Mouse (Mus musculus): Measurements from ENCODE around the gene Ankrd6. TPM values are rescaled to one million over a fixed set of nuclear protein-coding genes. Genes with fewer than 3 reads are reported as not detected.

Ankrd6 gene
- total and polyA plus RNA-seq, 3 experiments: 0.61 to 5.9 (median 3.9) TPM

- DNase-seq (ENCODE audit: low spot score) (no peak), ATAC-seq (ENCODE audit: extremely low read depth, insufficient number of reproducible peaks, low FRiP score, poor library complexity, severe bottlenecking) (no peak)
- Histone ChIP-seq H3K36me3 (replicated peaks) (no peaks in the 10 kb centered on the region), H3K9me3 (replicated peaks) (no peaks in the 10 kb centered on the region), H3K4me1 (ENCODE audit: insufficient read depth, low read depth, low read length) (peaks cover 19% of the 10 kb centered on the region), H3K27me3 (ENCODE audit: insufficient read depth, low read length) (peaks cover 15% of the 10 kb centered on the region), H3K4me3 (ENCODE audit: low read depth, low read length) (no peak overlapping the region)
- TF ChIP-seq CTCF (IDR thresholded peaks at IDR 0.05; ENCODE audit: low read depth, low read length) (no peak), GATA2 (IDR thresholded peaks at IDR 0.05; ENCODE audit: borderline replicate concordance, low read depth, low read length) (no peak), TAL1 (conservative IDR thresholded peaks at IDR 0.05; ENCODE audit: low read depth, low read length) (no peak)
These were observed 34.7 kb downstream of the Ankrd6 start for GRCm38 (mm10) chr4:32915928-32916327.

GRCm38 (mm10) chr4:32909996-32910395, 40.6 kb downstream of the Ankrd6 start:
- DNase-seq (ENCODE audit: low spot score): no peak
- Histone ChIP-seq H3K36me3 (replicated peaks) (no peaks in the 10 kb centered on the region), H3K4me1 (ENCODE audit: insufficient read depth, low read depth, low read length) (peaks cover 55% of the 10 kb centered on the region)

GRCm38 (mm10) chr4:32909241-32909979, 41.2 kb downstream of the Ankrd6 start:
- Histone ChIP-seq H3K27me3 (ENCODE audit: insufficient read depth, low read length) (peaks cover 3% of the 10 kb centered on the region; the same call in 1 of the 2 replicates), H3K36me3 (replicated peaks) (no peaks in the 10 kb centered on the region), H3K4me3 (ENCODE audit: low read depth, low read length) (peak overlapping the region; percentile 30; the same call in 1 of the 2 replicates), H3K9me3 (replicated peaks) (no peaks in the 10 kb centered on the region), H3K4me1 (ENCODE audit: insufficient read depth, low read depth, low read length) (peaks cover 53% of the 10 kb centered on the region)
- DNase-seq (ENCODE audit: low spot score) (peak; percentile 67), ATAC-seq (ENCODE audit: extremely low read depth, insufficient number of reproducible peaks, low FRiP score, poor library complexity, severe bottlenecking) (peak; percentile 100)
- TF ChIP-seq GATA2 (IDR thresholded peaks at IDR 0.05; ENCODE audit: borderline replicate concordance, low read depth, low read length) (no peak), TAL1 (conservative IDR thresholded peaks at IDR 0.05; ENCODE audit: low read depth, low read length) (peak; percentile 81), GATA1 (IDR thresholded peaks at IDR 0.05; ENCODE audit: borderline replicate concordance, low read length) (no peak), POLR2AphosphoS5 (IDR thresholded peaks at IDR 0.05; ENCODE audit: insufficient replicate concordance, low read depth, low read length) (no peak)

More at GRCm38 (mm10) chr4:32909996-32910395, 40.6 kb downstream of the Ankrd6 start:
- no peak for ATAC-seq (ENCODE audit: extremely low read depth, insufficient number of reproducible peaks, low FRiP score, poor library complexity, severe bottlenecking)
- no peak for TF ChIP-seq TAL1 (conservative IDR thresholded peaks at IDR 0.05; ENCODE audit: low read depth, low read length)
- no peak for TF ChIP-seq GATA1 (IDR thresholded peaks at IDR 0.05; ENCODE audit: borderline replicate concordance, low read length)
- TF ChIP-seq CTCF (IDR thresholded peaks at IDR 0.05; ENCODE audit: low read depth, low read length): no peak
- TF ChIP-seq POLR2AphosphoS5 (IDR thresholded peaks at IDR 0.05; ENCODE audit: insufficient replicate concordance, low read depth, low read length): no peak
- TF ChIP-seq GATA2 (IDR thresholded peaks at IDR 0.05; ENCODE audit: borderline replicate concordance, low read depth, low read length): no peak
- H3K4me3 ChIP-seq (ENCODE audit: low read depth, low read length): no peak overlapping the region; the same call in 1 of the 2 replicates
- no peaks in the 10 kb centered on the region for H3K27me3 ChIP-seq (ENCODE audit: insufficient read depth, low read length)
- H3K9me3 ChIP-seq (replicated peaks): no peaks in the 10 kb centered on the region

DNA sequence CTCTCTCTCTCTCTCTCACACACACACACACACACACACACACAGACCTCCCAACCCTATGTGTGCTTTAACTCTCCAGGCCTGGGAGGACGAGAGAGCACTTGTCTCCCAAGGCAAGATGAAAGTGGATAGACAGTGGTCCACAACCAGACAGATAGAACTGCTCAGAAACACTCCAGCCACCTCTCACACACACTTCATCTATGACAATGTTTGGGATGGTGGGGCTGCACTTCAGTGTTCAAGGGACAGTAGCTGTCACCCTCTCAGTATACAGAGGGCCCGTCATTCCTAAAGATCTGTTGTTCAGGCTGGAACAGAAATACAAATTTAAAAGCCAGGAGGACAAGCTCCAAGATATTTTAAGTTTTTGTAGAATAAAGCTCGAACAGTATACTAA, 43.0 kb downstream of the Ankrd6 start:
- ATAC-seq (ENCODE audit: extremely low read depth, insufficient number of reproducible peaks, low FRiP score, poor library complexity, severe bottlenecking) (no peak), DNase-seq (ENCODE audit: low spot score) (no peak)
- Histone ChIP-seq H3K9me3 (replicated peaks) (no peaks in the 10 kb centered on the region), H3K4me3 (ENCODE audit: low read depth, low read length) (no peak overlapping the region), H3K4me1 (ENCODE audit: insufficient read depth, low read depth, low read length) (peaks cover 54% of the 10 kb centered on the region), H3K36me3 (replicated peaks) (no peaks in the 10 kb centered on the region), H3K27me3 (ENCODE audit: insufficient read depth, low read length) (peaks cover 3% of the 10 kb centered on the region; the same call in 1 of the 2 replicates)
- no peak for TF ChIP-seq POLR2AphosphoS5 (IDR thresholded peaks at IDR 0.05; ENCODE audit: insufficient replicate concordance, low read depth, low read length)
- TF ChIP-seq TAL1 (conservative IDR thresholded peaks at IDR 0.05; ENCODE audit: low read depth, low read length): no peak
- TF ChIP-seq GATA1 (IDR thresholded peaks at IDR 0.05; ENCODE audit: borderline replicate concordance, low read length): no peak
- no peak for TF ChIP-seq GATA2 (IDR thresholded peaks at IDR 0.05; ENCODE audit: borderline replicate concordance, low read depth, low read length)
- no peak for TF ChIP-seq CTCF (IDR thresholded peaks at IDR 0.05; ENCODE audit: low read depth, low read length)

DNA sequence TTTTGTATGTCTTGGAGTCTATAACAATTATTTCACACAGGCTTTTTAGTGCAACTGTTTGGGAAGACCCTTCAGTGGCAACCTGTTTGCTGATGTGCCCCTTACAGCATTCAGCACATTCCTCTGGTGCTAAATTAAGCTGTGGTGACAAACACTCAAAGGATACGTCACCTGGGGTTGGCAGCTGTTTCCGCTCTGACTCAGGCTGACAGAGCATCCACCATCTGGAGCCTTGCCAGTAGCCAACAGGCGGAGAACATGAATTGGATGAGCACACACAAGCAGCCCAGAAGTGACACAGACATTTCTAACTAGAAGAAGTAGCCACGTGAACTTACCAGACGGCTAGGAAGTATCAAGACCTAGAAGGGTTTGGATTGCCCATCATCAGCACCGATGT, 44.0 kb downstream of the Ankrd6 start:
- H3K27me3 ChIP-seq (ENCODE audit: insufficient read depth, low read length): peaks cover 3% of the 10 kb centered on the region; the same call in 1 of the 2 replicates
- H3K4me3 ChIP-seq (ENCODE audit: low read depth, low read length): no peak overlapping the region
- TF ChIP-seq GATA2 (IDR thresholded peaks at IDR 0.05; ENCODE audit: borderline replicate concordance, low read depth, low read length) (no peak), CTCF (IDR thresholded peaks at IDR 0.05; ENCODE audit: low read depth, low read length) (no peak), POLR2AphosphoS5 (IDR thresholded peaks at IDR 0.05; ENCODE audit: insufficient replicate concordance, low read depth, low read length) (no peak)
- no peaks in the 10 kb centered on the region for H3K9me3 ChIP-seq (replicated peaks)
- ATAC-seq (ENCODE audit: extremely low read depth, insufficient number of reproducible peaks, low FRiP score, poor library complexity, severe bottlenecking) (no peak), DNase-seq (ENCODE audit: low spot score) (no peak)
- H3K4me1 ChIP-seq (ENCODE audit: insufficient read depth, low read depth, low read length): peaks cover 54% of the 10 kb centered on the region
- no peaks in the 10 kb centered on the region for H3K36me3 ChIP-seq (replicated peaks)

DNA sequence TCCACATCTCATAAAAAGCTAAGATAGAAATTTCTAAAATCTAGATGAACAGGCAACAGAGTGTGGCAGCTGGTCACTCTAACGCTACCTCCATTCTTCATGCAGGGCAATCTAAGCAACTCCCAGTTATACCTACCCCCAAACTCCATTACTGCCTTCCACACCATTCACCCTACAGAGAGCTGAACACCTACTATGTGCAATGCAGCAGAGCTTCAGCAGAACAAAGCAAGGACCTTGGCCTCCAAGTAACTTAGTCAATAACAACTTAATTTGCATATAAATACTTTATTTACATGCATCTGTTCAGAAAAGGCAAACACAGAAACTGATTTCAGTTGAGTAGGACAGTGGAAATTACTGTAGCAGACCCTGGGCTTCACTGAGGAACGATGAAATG, 44.7 kb downstream of the Ankrd6 start:
- no peak for TF ChIP-seq GATA1 (IDR thresholded peaks at IDR 0.05; ENCODE audit: borderline replicate concordance, low read length)
- TF ChIP-seq POLR2AphosphoS5 (IDR thresholded peaks at IDR 0.05; ENCODE audit: insufficient replicate concordance, low read depth, low read length): no peak
- TF ChIP-seq GATA2 (IDR thresholded peaks at IDR 0.05; ENCODE audit: borderline replicate concordance, low read depth, low read length): no peak
- no peak for TF ChIP-seq TAL1 (conservative IDR thresholded peaks at IDR 0.05; ENCODE audit: low read depth, low read length)
- no peak for TF ChIP-seq CTCF (IDR thresholded peaks at IDR 0.05; ENCODE audit: low read depth, low read length)
- no peak for ATAC-seq (ENCODE audit: extremely low read depth, insufficient number of reproducible peaks, low FRiP score, poor library complexity, severe bottlenecking)
- Histone ChIP-seq H3K4me3 (ENCODE audit: low read depth, low read length) (no peak overlapping the region), H3K4me1 (ENCODE audit: insufficient read depth, low read depth, low read length) (peaks cover 54% of the 10 kb centered on the region), H3K9me3 (replicated peaks) (no peaks in the 10 kb centered on the region), H3K27me3 (ENCODE audit: insufficient read depth, low read length) (peaks cover 3% of the 10 kb centered on the region; the same call in 1 of the 2 replicates), H3K36me3 (replicated peaks) (no peaks in the 10 kb centered on the region)
- DNase-seq (ENCODE audit: low spot score): no peak

All from G1E (cell line).